Mouse (Mus musculus): ENCODE measurements at regions not wholly inside any gene's neighbourhood (a gene's known extent, or its start where the extent isn't known, plus 50 kb on each side); places are given as distances from the start of the nearest gene placed in this dataset.
"Not testable (repeated sequence)": the region's sequence is repeated elsewhere in the genome, so short reads cannot be mapped to it uniquely, and the experiment has no call there.

DNA sequence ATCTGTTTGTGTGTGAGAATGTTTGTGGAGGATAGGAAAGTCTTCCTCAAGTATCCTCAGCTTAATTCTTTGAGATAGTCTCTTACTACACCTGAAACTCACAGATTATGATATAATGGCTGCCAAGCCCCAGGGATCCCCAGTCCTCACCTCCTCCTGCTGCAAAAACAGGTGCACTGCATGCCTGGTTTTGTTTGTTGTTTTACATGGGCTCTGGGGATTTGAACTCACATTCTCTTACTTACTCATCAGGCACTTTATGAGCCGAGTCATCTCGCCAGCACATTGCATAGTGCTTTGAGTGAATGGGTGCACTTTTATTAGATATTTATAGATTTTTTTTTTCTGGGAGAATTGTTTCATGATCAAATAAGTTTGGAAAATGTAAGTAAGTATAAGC, 56.3 kb downstream of the Mterf1b start:
- no peak for DNase-seq

DNA sequence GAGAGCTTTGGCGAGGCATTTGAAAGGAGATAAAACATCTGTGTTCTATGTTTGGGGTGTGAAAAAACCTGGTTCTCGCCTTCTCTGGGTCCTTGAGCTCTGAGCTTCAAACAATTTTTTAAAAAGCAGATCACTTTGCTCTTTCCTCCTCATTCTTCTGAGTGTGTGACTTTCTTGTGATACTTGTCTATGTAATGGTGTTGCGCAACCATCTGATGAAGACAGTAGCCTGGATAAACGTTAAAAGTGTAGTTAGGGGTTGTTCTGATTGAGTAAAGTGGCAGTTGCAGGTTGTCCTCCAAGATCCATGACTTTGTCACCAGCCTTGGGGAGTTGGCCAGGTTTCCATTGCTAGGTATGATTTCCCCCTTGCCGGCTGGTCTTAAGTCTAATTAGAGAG, 62.1 kb downstream of the Mterf1b start:
- DNase-seq: not testable (repeated sequence)

DNA sequence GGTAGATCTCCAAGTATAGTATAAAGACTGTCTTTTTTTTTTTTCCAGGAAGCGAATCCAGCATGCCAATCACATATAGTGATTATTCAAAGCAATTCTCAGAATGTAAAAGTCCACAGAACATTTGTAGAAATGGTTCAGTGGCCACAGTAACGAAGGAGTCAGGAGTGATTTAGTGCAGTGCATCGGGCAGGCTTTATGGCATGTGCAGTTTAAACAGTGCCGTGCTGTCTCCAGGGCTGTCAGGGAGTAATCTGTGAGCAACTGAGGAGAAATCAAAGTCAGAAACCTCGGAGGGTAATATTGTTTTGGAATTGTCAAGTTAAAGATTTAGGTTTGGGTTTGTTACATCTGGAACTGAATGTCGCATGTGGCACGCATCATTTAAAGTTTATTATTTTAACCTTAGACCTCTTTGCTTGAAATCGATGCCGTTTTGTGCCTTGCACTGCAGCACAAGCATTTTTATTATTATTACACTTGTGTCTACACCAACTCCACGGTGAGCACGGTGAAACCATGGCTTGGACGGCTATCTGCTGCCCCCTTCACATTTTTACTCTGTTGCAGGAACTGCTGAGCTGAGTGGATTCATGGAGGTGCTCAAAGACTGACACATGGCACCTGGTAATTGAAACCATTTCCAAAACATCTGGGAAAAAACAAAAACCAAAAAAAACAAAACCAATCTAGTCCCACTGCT, 65.0 kb downstream of the Mterf1b start:
- DNase-seq: no peak

DNA sequence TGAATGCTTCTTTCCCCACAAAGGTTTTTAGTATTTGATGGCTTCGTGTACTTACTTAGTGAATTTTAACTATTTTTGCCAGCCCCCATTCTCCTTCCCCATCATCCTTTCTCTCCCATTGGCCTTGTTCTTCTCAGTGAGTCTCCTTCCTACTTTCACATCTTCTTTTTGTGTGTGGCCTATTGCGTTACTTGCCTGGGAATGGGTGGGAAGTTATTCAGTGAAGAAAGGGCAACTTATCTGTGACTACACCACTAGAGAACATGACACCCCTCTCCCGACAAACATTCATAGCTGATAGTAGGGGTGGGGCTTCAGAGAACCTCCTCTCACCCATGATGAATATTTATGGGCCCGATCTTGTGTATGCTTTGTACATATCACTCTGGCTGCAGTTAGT, 67.1 kb downstream of the Mterf1b start:
- no peak for DNase-seq

DNA sequence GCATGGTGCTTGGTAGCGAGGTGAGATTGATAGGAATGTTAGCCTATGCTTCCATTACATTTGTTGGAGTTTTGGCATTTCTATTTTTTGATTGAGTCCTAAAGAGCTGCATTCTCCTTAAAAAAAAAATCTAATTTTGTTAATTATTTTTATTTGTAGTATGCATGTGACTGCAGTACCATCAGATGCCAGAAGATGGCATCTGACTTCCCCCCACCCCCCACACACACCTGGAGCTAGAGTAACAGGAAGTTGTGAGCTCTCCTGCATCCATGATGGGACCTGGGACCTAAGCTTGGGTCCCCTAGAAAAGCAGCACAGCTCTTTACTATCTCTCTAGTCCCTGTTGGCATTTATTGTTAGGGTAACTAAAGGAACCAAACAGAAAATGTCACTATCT, 70.5 kb downstream of the Mterf1b start:
- DNase-seq: peak in 1 of 2 experiments; percentile 15

DNA sequence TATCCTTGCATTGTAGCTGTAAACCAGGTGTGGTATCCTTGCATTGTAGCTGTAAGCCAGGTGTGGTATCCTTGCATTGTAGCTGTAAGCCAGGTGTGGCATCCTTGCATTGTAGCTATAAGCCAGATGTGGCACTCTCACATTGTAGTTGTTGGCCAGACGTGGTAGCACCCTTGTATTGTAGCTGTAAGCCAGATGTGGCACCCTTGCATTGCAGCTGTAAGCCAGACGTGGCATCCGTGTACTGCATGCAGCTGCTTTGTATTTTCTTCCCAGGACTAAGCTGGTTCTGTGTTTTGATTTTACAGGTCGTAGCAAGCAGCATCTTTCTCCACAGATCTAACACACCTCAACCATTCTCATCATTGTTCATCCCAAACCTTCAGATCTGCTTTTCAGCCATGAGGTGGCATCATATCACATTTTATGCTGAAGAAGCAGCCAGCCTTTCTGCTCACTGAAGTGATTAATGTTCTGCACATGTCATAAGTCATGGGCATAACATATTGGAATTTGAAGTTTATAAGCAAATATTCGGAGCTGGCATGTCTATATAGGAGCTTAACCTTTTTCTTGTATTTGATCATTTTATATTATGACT, 71.5 kb downstream of the Mterf1b start:
- peak; percentile 4 to 10 for DNase-seq

- DNase-seq: no peak
Observed at GRCm38 (mm10) chr5:4267717-4268116, 75.5 kb downstream of the Mterf1b start.

DNA sequence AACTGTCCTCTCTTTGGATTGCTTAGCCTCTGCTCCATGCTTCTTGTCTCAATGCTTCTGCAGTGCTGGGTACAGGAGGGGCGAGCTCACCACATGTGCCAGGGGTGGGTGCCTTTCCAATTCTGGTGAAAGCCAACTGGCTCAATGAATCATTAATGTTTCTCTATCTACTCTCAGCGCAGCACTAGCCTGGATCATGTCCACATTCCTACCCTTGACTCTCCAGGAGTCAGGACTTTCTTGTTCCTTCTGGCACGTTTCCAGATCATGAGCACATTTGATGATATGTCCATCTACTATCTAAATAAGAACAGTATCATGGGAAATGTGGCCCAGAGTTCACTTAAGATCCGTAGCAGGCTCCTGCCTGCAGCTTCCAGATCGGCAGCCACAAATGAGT, 80.8 kb downstream of the Mterf1b start:
- DNase-seq: peak; percentile 2 to 10

DNA sequence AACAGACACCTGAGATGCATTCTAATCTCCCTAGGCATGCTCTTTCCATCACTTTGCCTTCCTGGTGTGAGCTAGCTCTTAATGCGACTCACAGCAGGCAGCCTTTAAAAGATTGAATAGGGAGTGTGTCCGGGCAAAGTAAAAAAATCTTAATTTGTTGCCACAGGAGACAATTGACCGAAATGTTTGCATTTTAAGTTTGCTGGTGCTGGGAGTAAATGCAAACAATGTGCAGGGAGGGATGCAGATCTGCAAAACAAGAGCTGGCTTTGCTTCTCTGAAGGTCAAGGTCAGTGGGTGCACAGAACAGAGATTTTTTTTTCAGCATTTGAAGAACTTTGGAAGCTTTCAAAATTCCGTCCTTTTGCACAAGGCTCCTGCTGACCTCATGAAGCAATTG, 111.4 kb downstream of the Mterf1b start:
- no peak for DNase-seq

DNA sequence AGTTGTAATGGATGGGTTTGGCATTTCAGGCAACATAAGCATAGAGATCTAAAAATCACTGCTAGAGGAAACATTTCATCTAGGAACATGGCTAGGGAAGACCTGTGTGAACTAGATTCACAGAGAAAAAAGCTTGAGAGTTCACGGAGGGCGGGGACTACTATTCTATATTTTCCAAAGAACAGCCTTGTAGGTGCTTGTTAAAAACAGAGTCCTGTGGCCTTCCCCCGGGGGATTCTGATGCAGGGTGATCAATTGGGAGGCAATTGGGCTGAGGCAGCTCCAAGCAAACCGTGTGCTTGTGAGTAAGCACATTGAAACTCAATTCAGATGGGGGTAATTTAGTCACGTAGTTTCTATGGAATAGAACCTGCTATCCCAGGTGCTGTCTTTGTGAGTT, 112.0 kb downstream of the Mterf1b start:
- DNase-seq: no peak

GRCm38 (mm10) chr5:4308514-4308913, 116.3 kb downstream of the Mterf1b start:
- no peak for DNase-seq

- DNase-seq: no peak
Observed at GRCm38 (mm10) chr5:4311169-4311568, 119.0 kb downstream of the Mterf1b start.

DNA sequence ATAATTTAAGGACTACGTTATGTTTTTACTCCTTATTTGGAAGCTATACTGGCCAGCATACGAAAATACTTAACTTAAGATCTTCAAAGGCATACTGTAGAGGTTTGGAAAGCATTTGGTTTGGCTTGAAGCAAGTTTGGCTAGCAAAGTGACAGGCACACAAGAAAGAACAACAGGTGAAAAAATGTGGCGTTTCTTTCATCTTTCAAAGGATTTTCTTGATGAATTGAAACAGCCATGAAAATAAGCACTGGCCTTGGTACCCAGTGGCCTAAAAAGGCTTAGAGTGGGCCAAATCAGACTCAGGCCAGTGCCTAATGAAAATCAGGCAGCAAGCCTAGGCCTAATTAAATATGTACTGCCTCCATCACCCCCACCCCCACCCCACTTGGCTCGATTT, 119.4 kb downstream of the Mterf1b start:
- no peak for DNase-seq

- DNase-seq: no peak
Observed at GRCm38 (mm10) chr5:4312675-4313074, 120.5 kb downstream of the Mterf1b start.

DNA sequence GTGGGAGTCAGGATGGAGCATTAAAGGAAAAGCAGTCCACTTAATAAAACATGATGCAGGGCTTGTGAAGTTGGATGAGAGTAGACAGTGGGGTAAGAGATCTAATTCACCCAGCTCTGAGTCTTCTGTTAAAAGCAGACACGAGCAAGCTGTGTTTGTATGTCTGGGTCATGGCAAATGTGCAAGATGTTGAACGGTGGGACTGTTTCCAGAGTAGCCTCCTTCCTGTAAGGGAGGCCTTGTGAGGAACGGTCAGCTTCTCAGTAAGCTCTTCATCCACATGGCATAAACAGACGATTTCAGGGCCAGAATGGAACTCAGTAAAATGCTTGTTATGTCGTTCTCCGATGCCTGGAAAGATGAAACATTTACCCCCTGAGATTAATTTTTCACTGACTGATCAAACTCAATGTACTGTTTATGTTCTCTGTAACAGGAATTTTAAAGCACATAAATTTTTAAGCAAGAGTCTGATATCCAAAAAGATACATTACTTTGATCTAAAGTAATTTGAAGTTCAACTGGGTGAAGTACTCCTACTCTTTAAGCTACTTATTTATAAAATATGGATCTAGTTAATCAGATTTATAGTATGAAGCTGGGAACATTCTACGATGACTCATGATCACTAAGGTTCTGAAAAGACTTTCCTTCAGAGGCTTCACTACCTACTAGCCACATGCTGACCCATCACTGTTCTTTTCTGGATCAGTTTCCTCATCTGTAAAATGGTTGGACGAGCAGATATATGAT, 130.6 kb downstream of the Mterf1b start:
- no peak for DNase-seq

DNA sequence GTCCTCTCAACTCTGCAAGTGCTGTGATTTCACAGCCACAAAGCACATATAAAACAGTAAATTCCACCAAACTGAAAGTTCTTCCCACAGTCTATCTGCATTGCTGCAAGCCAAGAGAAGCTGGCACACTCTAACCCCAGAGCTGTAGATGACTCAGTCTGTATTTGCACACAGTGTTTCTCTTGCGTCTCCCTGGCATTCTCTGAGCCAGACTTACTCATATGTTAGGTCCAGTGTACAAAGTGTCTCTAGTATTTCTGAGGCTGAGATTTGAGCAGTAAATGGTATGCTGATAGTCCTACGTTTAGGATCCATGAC, 131.2 kb downstream of the Mterf1b start:
- DNase-seq: no peak

GRCm38 (mm10) chr5:4325813-4326212, 133.6 kb downstream of the Mterf1b start:
- no peak for DNase-seq

GRCm38 (mm10) chr5:4326309-4327014, 134.3 kb downstream of the Mterf1b start:
- DNase-seq: no peak

GRCm38 (mm10) chr5:4335683-4336082, 143.5 kb downstream of the Mterf1b start:
- no peak for DNase-seq

DNA sequence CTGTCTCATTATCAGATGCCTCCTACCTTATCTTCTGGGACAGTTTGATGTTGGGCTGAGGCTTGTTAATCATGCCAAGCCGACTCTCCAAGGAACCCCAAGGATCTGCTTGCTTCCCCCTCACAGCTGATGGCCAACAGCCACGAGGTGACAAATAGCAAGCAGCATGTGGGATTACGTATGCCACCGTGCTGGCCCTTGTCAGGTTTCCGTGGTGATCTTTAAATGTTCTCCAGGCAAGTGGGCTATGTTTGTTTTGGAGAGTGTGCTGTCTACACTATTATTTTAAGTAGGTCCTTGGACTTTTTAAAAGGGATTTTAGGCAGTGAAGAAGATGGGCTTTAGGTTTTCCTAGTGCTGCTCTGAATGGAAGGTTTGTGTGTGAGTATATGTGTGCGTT, 149.8 kb downstream of the Mterf1b start:
- DNase-seq: no peak

DNA sequence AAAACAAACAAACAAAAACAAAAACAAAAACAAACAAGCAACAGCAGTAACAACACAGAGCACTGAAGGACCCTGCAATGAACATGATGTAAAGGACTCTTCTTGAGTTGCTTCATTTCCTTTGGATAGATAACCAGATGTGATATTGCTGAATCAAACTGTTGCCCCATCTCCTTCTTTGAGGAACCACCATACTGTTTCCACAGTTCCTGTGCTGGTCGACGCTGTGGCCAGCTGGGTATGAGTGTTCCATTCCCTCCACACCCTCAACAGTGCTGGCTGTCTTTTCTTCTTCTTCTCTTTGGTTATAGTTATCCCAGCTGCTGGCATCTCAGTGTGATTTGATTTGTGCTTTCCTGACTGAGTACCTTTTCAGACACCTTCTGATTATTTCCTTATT, 152.3 kb downstream of the Mterf1b start:
- DNase-seq: no peak

GRCm38 (mm10) chr5:4348334-4348733, 156.2 kb downstream of the Mterf1b start:
- no peak for DNase-seq

DNA sequence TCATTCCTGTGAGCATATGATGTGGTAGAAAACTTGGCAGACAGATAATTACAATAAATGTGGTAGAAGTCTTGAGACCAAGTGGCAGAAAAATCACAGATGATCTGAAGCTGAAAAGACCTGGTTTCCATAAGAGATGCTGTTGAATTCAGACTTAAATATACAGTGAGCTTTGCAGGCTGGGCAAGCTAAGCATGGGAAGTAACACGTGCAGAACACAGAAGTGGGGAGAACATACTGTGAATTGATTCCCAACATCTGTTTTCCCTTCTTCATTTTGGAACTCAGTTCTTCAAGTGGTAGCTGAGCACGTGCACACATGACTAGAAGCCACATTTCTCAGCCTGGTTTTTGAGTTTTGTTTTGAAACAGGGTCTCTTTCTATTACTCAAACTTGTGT, 157.8 kb downstream of the Mterf1b start:
- no peak for DNase-seq

Data from kidney, postnatal 36 days (tissue).